Mouse (Mus musculus): ENCODE measurements around the gene Mtx1. TPM values are rescaled to one million over a fixed set of nuclear protein-coding genes. Genes with fewer than 3 reads are reported as not detected.
A peak's percentile ranks its signal among the peaks of the same experiment; 100 is the strongest.

The Mtx1 gene
- polyA plus RNA-seq, 1 experiment: 96.9 TPM

GRCm38 (mm10) chr3:89208736-89209135, 18.2 kb downstream of the Mtx1 start:
- Histone ChIP-seq H3K4me1 (ENCODE audit: control insufficient read depth, insufficient read depth, low read length) (peaks cover 5% of the 10 kb centered on the region; the same call in 1 of the 2 replicates), H3K4me3 (ENCODE audit: insufficient read depth, low read length) (no peak overlapping the region), H3K27ac (ENCODE audit: insufficient read depth, low read length) (no peak overlapping the region)
- no peak for TF ChIP-seq POLR2A (IDR thresholded peaks at IDR 0.05; ENCODE audit: low read depth, low read length)
- no peak for TF ChIP-seq CTCF (IDR thresholded peaks at IDR 0.05; ENCODE audit: borderline replicate concordance, insufficient read depth, low read length)

- Histone ChIP-seq H3K4me1 (ENCODE audit: control insufficient read depth, insufficient read depth, low read length) (peaks cover 5% of the 10 kb centered on the region; the same call in 1 of the 2 replicates), H3K27ac (ENCODE audit: insufficient read depth, low read length) (no peak overlapping the region), H3K4me3 (ENCODE audit: insufficient read depth, low read length) (no peak overlapping the region)
- no peak for TF ChIP-seq CTCF (IDR thresholded peaks at IDR 0.05; ENCODE audit: borderline replicate concordance, insufficient read depth, low read length)
- TF ChIP-seq POLR2A (IDR thresholded peaks at IDR 0.05; ENCODE audit: low read depth, low read length): no peak
Measured at GRCm38 (mm10) chr3:89208075-89208657, 18.7 kb downstream of the Mtx1 start.

- TF ChIP-seq POLR2A (IDR thresholded peaks at IDR 0.05; ENCODE audit: low read depth, low read length) (no peak), CTCF (IDR thresholded peaks at IDR 0.05; ENCODE audit: borderline replicate concordance, insufficient read depth, low read length) (no peak)
- H3K4me1 ChIP-seq (ENCODE audit: control insufficient read depth, insufficient read depth, low read length): no peaks in the 10 kb centered on the region
- H3K27ac ChIP-seq (ENCODE audit: insufficient read depth, low read length): no peak overlapping the region
- H3K4me3 ChIP-seq (ENCODE audit: insufficient read depth, low read length): no peak overlapping the region
Measured at GRCm38 (mm10) chr3:89206695-89207094, 20.2 kb downstream of the Mtx1 start.

GRCm38 (mm10) chr3:89206079-89206478, 20.8 kb downstream of the Mtx1 start:
- TF ChIP-seq CTCF (IDR thresholded peaks at IDR 0.05; ENCODE audit: borderline replicate concordance, insufficient read depth, low read length): no peak
- no peak for TF ChIP-seq POLR2A (IDR thresholded peaks at IDR 0.05; ENCODE audit: low read depth, low read length)
- Histone ChIP-seq H3K27ac (ENCODE audit: insufficient read depth, low read length) (no peak overlapping the region), H3K4me3 (ENCODE audit: insufficient read depth, low read length) (no peak overlapping the region), H3K4me1 (ENCODE audit: control insufficient read depth, insufficient read depth, low read length) (no peaks in the 10 kb centered on the region)

- Histone ChIP-seq H3K4me3 (ENCODE audit: insufficient read depth, low read length) (peak overlapping the region; percentile 88), H3K4me1 (ENCODE audit: control insufficient read depth, insufficient read depth, low read length) (no peaks in the 10 kb centered on the region), H3K27ac (ENCODE audit: insufficient read depth, low read length) (no peak overlapping the region)
- no peak for TF ChIP-seq POLR2A (IDR thresholded peaks at IDR 0.05; ENCODE audit: low read depth, low read length)
- no peak for TF ChIP-seq CTCF (IDR thresholded peaks at IDR 0.05; ENCODE audit: borderline replicate concordance, insufficient read depth, low read length)
Measured at GRCm38 (mm10) chr3:89203142-89203514, 23.8 kb downstream of the Mtx1 start.

- Histone ChIP-seq H3K4me1 (ENCODE audit: control insufficient read depth, insufficient read depth, low read length) (no peaks in the 10 kb centered on the region), H3K4me3 (ENCODE audit: insufficient read depth, low read length) (peak within 1 kb of the TSS; percentile 88), H3K27ac (ENCODE audit: insufficient read depth, low read length) (no peak within 1 kb of the TSS)
- TF ChIP-seq CTCF (IDR thresholded peaks at IDR 0.05; ENCODE audit: borderline replicate concordance, insufficient read depth, low read length) (no peak), POLR2A (IDR thresholded peaks at IDR 0.05; ENCODE audit: low read depth, low read length) (peak; percentile 70)
Measured at GRCm38 (mm10) chr3:89202253-89203141, 24.4 kb downstream of the Mtx1 start, which contains the start of gene Gba. Gene Gba, plus strand, starts transcription at chr3:89202928.

GRCm38 (mm10) chr3:89199839-89200238, 27.0 kb downstream of the Mtx1 start:
- Histone ChIP-seq H3K4me3 (ENCODE audit: insufficient read depth, low read length) (no peak overlapping the region), H3K4me1 (ENCODE audit: control insufficient read depth, insufficient read depth, low read length) (no peaks in the 10 kb centered on the region), H3K27ac (ENCODE audit: insufficient read depth, low read length) (no peak overlapping the region)
- TF ChIP-seq CTCF (IDR thresholded peaks at IDR 0.05; ENCODE audit: borderline replicate concordance, insufficient read depth, low read length) (no peak), POLR2A (IDR thresholded peaks at IDR 0.05; ENCODE audit: low read depth, low read length) (no peak)

GRCm38 (mm10) chr3:89195979-89196877, 30.7 kb downstream of the Mtx1 start:
- peak overlapping the region; percentile 33 for H3K4me3 ChIP-seq (ENCODE audit: insufficient read depth, low read length)
- H3K27ac ChIP-seq (ENCODE audit: insufficient read depth, low read length): peak overlapping the region; percentile 43
- no peaks in the 10 kb centered on the region for H3K4me1 ChIP-seq (ENCODE audit: control insufficient read depth, insufficient read depth, low read length)
- peak; percentile 13; the same call in 1 of the 2 replicates for TF ChIP-seq CTCF (IDR thresholded peaks at IDR 0.05; ENCODE audit: borderline replicate concordance, insufficient read depth, low read length)
- peak; percentile 94 for TF ChIP-seq POLR2A (IDR thresholded peaks at IDR 0.05; ENCODE audit: low read depth, low read length)

- Histone ChIP-seq H3K27ac (ENCODE audit: insufficient read depth, low read length) (no peak overlapping the region), H3K4me3 (ENCODE audit: insufficient read depth, low read length) (no peak overlapping the region), H3K4me1 (ENCODE audit: control insufficient read depth, insufficient read depth, low read length) (no peaks in the 10 kb centered on the region)
- no peak for TF ChIP-seq CTCF (IDR thresholded peaks at IDR 0.05; ENCODE audit: borderline replicate concordance, insufficient read depth, low read length)
- no peak for TF ChIP-seq POLR2A (IDR thresholded peaks at IDR 0.05; ENCODE audit: low read depth, low read length)
Measured at GRCm38 (mm10) chr3:89193853-89194252, 33.0 kb downstream of the Mtx1 start.
